Mouse (Mus musculus) kidney, embryonic 15.5 days (tissue): ENCODE measurements at regions not wholly inside any gene's neighbourhood (a gene's known extent, or its start where the extent isn't known, plus 50 kb on each side); places are given as distances from the start of the nearest gene placed in this dataset.
"Not testable (repeated sequence)": the region's sequence is repeated elsewhere in the genome, so short reads cannot be mapped to it uniquely, and the experiment has no call there.

Experiments
- ATAC-seq: fragments of 200-750 bp; cut with Nextera tagmentation; replicated peaks from 2 replicates; pipeline ENCODE4 v1.8.0; 2017; ENCODE audit warnings: moderate TSS enrichment; ENCODE audit not compliant: low FRiP score
- H3K27ac ChIP-seq: fragments of 300-500 bp; sonication (generic); 2 replicates; pipeline ENCODE4 v1.5.1; 2015; ENCODE audit warnings: mild to moderate bottlenecking, inconsistent platforms
- H3K27me3 ChIP-seq: fragments of 300-500 bp; sonication (generic); 2 replicates; pipeline ENCODE4 v1.6.1; 2015; ENCODE audit warnings: inconsistent platforms
- H3K36me3 ChIP-seq: fragments of 300-500 bp; sonication (generic); 2 replicates; pipeline ENCODE4 v1.6.1; 2015; ENCODE audit warnings: inconsistent platforms
- H3K4me1 ChIP-seq: fragments of 300-500 bp; sonication (generic); 2 replicates; pipeline ENCODE4 v1.6.1; 2015; ENCODE audit warnings: inconsistent platforms
- H3K4me2 ChIP-seq: fragments of 300-500 bp; sonication (generic); 2 replicates; pipeline ENCODE4 v1.6.1; 2015; ENCODE audit warnings: moderate library complexity, mild to moderate bottlenecking, inconsistent platforms
- H3K4me3 ChIP-seq: fragments of 300-500 bp; sonication (generic); replicated peaks from 2 replicates; pipeline ENCODE4 v1.5.1; 2015; ENCODE audit warnings: mild to moderate bottlenecking, inconsistent platforms
- H3K9ac ChIP-seq: fragments of 300-500 bp; sonication (generic); 2 replicates; pipeline ENCODE4 v1.6.1; 2015; ENCODE audit warnings: mild to moderate bottlenecking, inconsistent platforms
- H3K9me3 ChIP-seq: fragments of 300-500 bp; sonication (generic); replicated peaks from 2 replicates; pipeline ENCODE4 v1.6.1; 2016; ENCODE audit warnings: inconsistent platforms
- WGBS: fragments of 180-500 bp; shearing (Covaris S2); methylation state at CpG from one replicate; pipeline ENCODE4 v1.1.7; 2015; ENCODE audit warnings: mixed read lengths; 5-methylcytosine and 5-hydroxymethylcytosine counted together

GRCm38 (mm10) chr8:89980441-89980840 is 367.7 kb downstream of the Tox3 start:
- ATAC-seq: no peak
- Histone ChIP-seq H3K9ac (no peak overlapping the region), H3K27me3 (no peaks in the 10 kb centered on the region), H3K36me3 (no peaks in the 10 kb centered on the region), H3K4me2 (no peak overlapping the region), H3K9me3 (no peaks in the 10 kb centered on the region), H3K4me3 (no peak overlapping the region), H3K4me1 (no peaks in the 10 kb centered on the region), H3K27ac (no peak overlapping the region)
- 58% methylated on average over 4 of the region's 4 CpGs for WGBS

- Histone ChIP-seq H3K4me1 (no peaks in the 10 kb centered on the region), H3K27ac (no peak overlapping the region), H3K9ac (no peak overlapping the region), H3K4me2 (no peak overlapping the region), H3K4me3 (no peak overlapping the region), H3K36me3 (no peaks in the 10 kb centered on the region), H3K9me3 (no peaks in the 10 kb centered on the region), H3K27me3 (no peaks in the 10 kb centered on the region)
- ATAC-seq: no peak
- WGBS: 90% methylated on average over 1 of the region's 1 CpGs
Observed at GRCm38 (mm10) chr8:89962799-89963198, 385.3 kb downstream of the Tox3 start.

- H3K9ac ChIP-seq: no peak overlapping the region
- no peak overlapping the region for H3K4me3 ChIP-seq
- H3K36me3 ChIP-seq: no peaks in the 10 kb centered on the region
- no peaks in the 10 kb centered on the region for H3K9me3 ChIP-seq
- no peak overlapping the region for H3K27ac ChIP-seq
- no peak overlapping the region for H3K4me2 ChIP-seq
- H3K27me3 ChIP-seq: no peaks in the 10 kb centered on the region
- no peak for ATAC-seq
- no peaks in the 10 kb centered on the region for H3K4me1 ChIP-seq
Observed at GRCm38 (mm10) chr8:89957486-89957885, 390.7 kb downstream of the Tox3 start.

GRCm38 (mm10) chr8:89956482-89957020 is 391.6 kb downstream of the Tox3 start:
- H3K9ac ChIP-seq: no peak overlapping the region
- 80% methylated on average over 11 of the region's 11 CpGs for WGBS
- no peak overlapping the region for H3K27ac ChIP-seq
- no peak for ATAC-seq
- no peaks in the 10 kb centered on the region for H3K36me3 ChIP-seq
- no peaks in the 10 kb centered on the region for H3K27me3 ChIP-seq
- H3K4me1 ChIP-seq: no peaks in the 10 kb centered on the region
- H3K4me3 ChIP-seq: no peak overlapping the region
- H3K4me2 ChIP-seq: no peak overlapping the region
- no peaks in the 10 kb centered on the region for H3K9me3 ChIP-seq

- Histone ChIP-seq H3K4me3 (no peak overlapping the region), H3K27ac (no peak overlapping the region), H3K9ac (no peak overlapping the region), H3K36me3 (no peaks in the 10 kb centered on the region), H3K4me1 (no peaks in the 10 kb centered on the region), H3K9me3 (no peaks in the 10 kb centered on the region), H3K27me3 (no peaks in the 10 kb centered on the region), H3K4me2 (no peak overlapping the region)
- ATAC-seq: no peak
- 80% methylated on average over 1 of the region's 1 CpGs for WGBS
Observed at GRCm38 (mm10) chr8:89938836-89939235, 409.3 kb downstream of the Tox3 start.

- no peaks in the 10 kb centered on the region for H3K9me3 ChIP-seq
- no peaks in the 10 kb centered on the region for H3K27me3 ChIP-seq
- no peak for ATAC-seq
- no peak overlapping the region for H3K4me2 ChIP-seq
- H3K9ac ChIP-seq: no peak overlapping the region
- no peak overlapping the region for H3K4me3 ChIP-seq
- H3K27ac ChIP-seq: no peak overlapping the region
- WGBS: 88% methylated on average over 2 of the region's 2 CpGs
- H3K4me1 ChIP-seq: no peaks in the 10 kb centered on the region
- no peaks in the 10 kb centered on the region for H3K36me3 ChIP-seq
Observed at GRCm38 (mm10) chr8:89934521-89934920, 413.6 kb downstream of the Tox3 start.

- H3K4me1 ChIP-seq: no peaks in the 10 kb centered on the region
- H3K4me2 ChIP-seq: no peak overlapping the region
- no peak overlapping the region for H3K9ac ChIP-seq
- no peaks in the 10 kb centered on the region for H3K9me3 ChIP-seq
- H3K27me3 ChIP-seq: no peaks in the 10 kb centered on the region
- H3K4me3 ChIP-seq: no peak overlapping the region
- WGBS: 22% methylated on average over 3 of the region's 3 CpGs
- H3K36me3 ChIP-seq: no peaks in the 10 kb centered on the region
- no peak overlapping the region for H3K27ac ChIP-seq
- ATAC-seq: no peak
Observed at GRCm38 (mm10) chr8:89926666-89927232, 421.4 kb downstream of the Tox3 start.

GRCm38 (mm10) chr8:89924697-89925096 is 423.4 kb downstream of the Tox3 start:
- not testable (repeated sequence) for H3K9me3 ChIP-seq, ATAC-seq
- 99% methylated on average over 10 of the region's 22 CpGs for WGBS

GRCm38 (mm10) chr8:89914076-89914475 is 434.1 kb downstream of the Tox3 start:
- Histone ChIP-seq H3K9me3 (no peaks in the 10 kb centered on the region), H3K9ac (no peak overlapping the region), H3K36me3 (no peaks in the 10 kb centered on the region), H3K4me1 (no peaks in the 10 kb centered on the region), H3K4me2 (no peak overlapping the region), H3K27ac (no peak overlapping the region), H3K27me3 (no peaks in the 10 kb centered on the region), H3K4me3 (no peak overlapping the region)
- ATAC-seq: no peak
- 89% methylated on average over 6 of the region's 6 CpGs for WGBS

More at GRCm38 (mm10) chr8:89924697-89925096, 423.4 kb downstream of the Tox3 start:
- not testable (repeated sequence) for H3K27me3 ChIP-seq, H3K9ac ChIP-seq, H3K4me2 ChIP-seq, H3K4me1 ChIP-seq, H3K27ac ChIP-seq, H3K36me3 ChIP-seq, H3K4me3 ChIP-seq

GRCm38 (mm10) chr8:89906200-89906599 is 441.9 kb downstream of the Tox3 start:
- no peak overlapping the region for H3K4me2 ChIP-seq
- WGBS: 60% methylated on average over 6 of the region's 6 CpGs
- no peaks in the 10 kb centered on the region for H3K9me3 ChIP-seq
- no peak overlapping the region for H3K27ac ChIP-seq
- H3K36me3 ChIP-seq: no peaks in the 10 kb centered on the region
- no peak overlapping the region for H3K9ac ChIP-seq
- H3K4me3 ChIP-seq: no peak overlapping the region
- no peak for ATAC-seq
- no peaks in the 10 kb centered on the region for H3K4me1 ChIP-seq
- no peaks in the 10 kb centered on the region for H3K27me3 ChIP-seq

GRCm38 (mm10) chr8:89905588-89905987 is 442.6 kb downstream of the Tox3 start:
- no peak overlapping the region for H3K4me3 ChIP-seq
- no peak overlapping the region for H3K27ac ChIP-seq
- H3K4me2 ChIP-seq: no peak overlapping the region
- H3K36me3 ChIP-seq: no peaks in the 10 kb centered on the region
- H3K27me3 ChIP-seq: no peaks in the 10 kb centered on the region
- no peaks in the 10 kb centered on the region for H3K9me3 ChIP-seq
- no peak for ATAC-seq
- 64% methylated on average over 3 of the region's 3 CpGs for WGBS
- H3K9ac ChIP-seq: no peak overlapping the region
- H3K4me1 ChIP-seq: no peaks in the 10 kb centered on the region

GRCm38 (mm10) chr8:89903346-89903745 is 444.8 kb downstream of the Tox3 start:
- H3K4me1 ChIP-seq: no peaks in the 10 kb centered on the region
- no peak overlapping the region for H3K9ac ChIP-seq
- H3K4me2 ChIP-seq: no peak overlapping the region
- no peak overlapping the region for H3K4me3 ChIP-seq
- WGBS: 81% methylated on average over 1 of the region's 1 CpGs
- H3K27ac ChIP-seq: no peak overlapping the region
- no peaks in the 10 kb centered on the region for H3K36me3 ChIP-seq
- H3K9me3 ChIP-seq: no peaks in the 10 kb centered on the region
- ATAC-seq: no peak
- H3K27me3 ChIP-seq: no peaks in the 10 kb centered on the region

GRCm38 (mm10) chr8:89872768-89873167 is 475.4 kb downstream of the Tox3 start:
- ATAC-seq: no peak
- 74% methylated on average over 5 of the region's 5 CpGs for WGBS
- no peaks in the 10 kb centered on the region for H3K4me1 ChIP-seq

More at GRCm38 (mm10) chr8:89872768-89873167, 475.4 kb downstream of the Tox3 start:
- H3K27me3 ChIP-seq: no peaks in the 10 kb centered on the region
- no peaks in the 10 kb centered on the region for H3K36me3 ChIP-seq
- no peak overlapping the region for H3K27ac ChIP-seq
- no peak overlapping the region for H3K4me3 ChIP-seq
- no peaks in the 10 kb centered on the region for H3K9me3 ChIP-seq
- no peak overlapping the region for H3K4me2 ChIP-seq
- H3K9ac ChIP-seq: no peak overlapping the region
